Mouse (Mus musculus): Measurements from ENCODE around the gene Ranbp3l. TPM values are rescaled to one million over a fixed set of nuclear protein-coding genes. Genes with fewer than 3 reads are reported as not detected.

The Ranbp3l gene
- polyA plus RNA-seq, 1 experiment from 2014 or later: 1.1 TPM

DNA sequence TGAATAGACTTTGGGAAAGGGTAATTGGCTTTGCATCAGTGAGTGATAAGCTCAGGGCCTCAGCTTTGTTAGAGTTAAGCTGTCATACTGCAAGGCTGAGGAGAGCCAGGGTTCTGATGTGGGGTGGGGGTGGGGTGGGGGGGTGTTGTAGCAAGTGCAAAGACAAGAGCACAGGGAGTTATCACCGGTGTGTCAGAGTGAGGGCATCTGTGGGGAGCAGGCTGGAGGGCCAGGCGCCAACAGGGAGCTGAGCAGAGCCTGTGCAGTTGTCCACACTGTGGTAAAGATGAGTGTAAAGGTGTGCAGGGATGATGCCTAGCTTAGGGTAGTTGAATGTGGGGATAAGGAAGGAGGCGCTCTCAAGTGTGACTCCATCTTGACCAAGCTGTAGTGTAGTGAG is 113.5 kb downstream of the Ranbp3l start:
- no peaks in the 10 kb centered on the region for H3K9me3 ChIP-seq
- H3K4me2 ChIP-seq (replicated peaks): no peak overlapping the region
- H3K4me1 ChIP-seq: peaks cover 12% of the 10 kb centered on the region
- 0 out of 2 replicates have a peak, but pooled peaks cover 9% of the 10 kb centered on the region for H3K36me3 ChIP-seq
- H3K9ac ChIP-seq: no peak overlapping the region
- no peak overlapping the region for H3K4me3 ChIP-seq
- 83% methylated on average over 3 of the region's 3 CpGs for WGBS
- no peaks in the 10 kb centered on the region for H3K27me3 ChIP-seq
- ATAC-seq (ENCODE audit: insufficient number of reproducible peaks, insufficient read depth, low FRiP score, low TSS enrichment): no peak
- H3K27ac ChIP-seq: no peak overlapping the region

DNA sequence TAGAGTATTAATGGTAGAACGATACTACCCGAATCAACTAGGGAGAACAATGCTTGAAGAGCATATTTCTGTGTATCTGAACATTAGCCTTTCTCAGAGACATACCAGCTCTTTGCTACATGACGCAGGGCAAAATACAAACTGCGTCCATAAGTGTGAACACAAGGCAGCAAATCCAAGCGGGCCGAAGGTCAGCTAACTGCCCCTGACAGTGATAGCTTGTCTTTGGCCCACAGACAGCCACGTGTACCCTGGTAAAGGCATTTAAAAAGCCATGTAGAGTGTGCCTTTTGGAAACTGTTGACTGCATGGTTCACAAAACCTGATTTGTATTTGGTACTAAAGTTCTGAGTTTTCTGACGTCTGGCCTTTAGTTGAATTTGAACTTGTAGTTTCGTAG is 115.0 kb downstream of the Ranbp3l start:
- peaks cover 12% of the 10 kb centered on the region for H3K4me1 ChIP-seq
- no peak overlapping the region for H3K27ac ChIP-seq
- no peaks in the 10 kb centered on the region for H3K9me3 ChIP-seq
- H3K36me3 ChIP-seq: 0 out of 2 replicates have a peak, but pooled peaks cover 5% of the 10 kb centered on the region
- H3K4me2 ChIP-seq (replicated peaks): no peak overlapping the region
- no peak for ATAC-seq (ENCODE audit: insufficient number of reproducible peaks, insufficient read depth, low FRiP score, low TSS enrichment)
- no peak overlapping the region for H3K9ac ChIP-seq
- H3K4me3 ChIP-seq: no peak overlapping the region
- WGBS: 81% methylated on average over 9 of the region's 9 CpGs
- no peaks in the 10 kb centered on the region for H3K27me3 ChIP-seq

DNA sequence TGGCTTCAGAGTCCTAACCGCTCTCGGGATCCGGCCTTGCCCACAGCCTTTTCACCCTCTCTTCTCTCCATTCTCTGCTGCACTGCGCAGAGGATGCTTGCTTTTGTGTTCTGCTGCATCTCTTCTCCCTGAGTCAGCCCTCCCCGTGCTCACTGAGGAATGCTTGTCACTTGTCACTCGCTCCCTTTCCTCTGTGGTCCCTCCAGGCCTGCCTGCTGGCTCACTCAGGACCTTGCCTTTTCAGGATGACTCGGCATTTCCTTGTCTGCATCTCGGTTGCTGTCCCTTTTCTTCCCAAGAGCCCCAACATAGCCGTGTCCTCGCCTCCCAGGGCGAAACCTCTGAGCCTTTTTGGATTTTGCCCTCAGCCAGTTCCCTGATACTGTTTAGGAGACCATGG is 119.1 kb downstream of the Ranbp3l start:
- no peaks in the 10 kb centered on the region for H3K9me3 ChIP-seq
- H3K27ac ChIP-seq: no peak overlapping the region
- H3K9ac ChIP-seq: no peak overlapping the region
- 0 out of 2 replicates have a peak, but pooled peaks cover 5% of the 10 kb centered on the region for H3K36me3 ChIP-seq
- no peak overlapping the region for H3K4me3 ChIP-seq
- ATAC-seq (ENCODE audit: insufficient number of reproducible peaks, insufficient read depth, low FRiP score, low TSS enrichment): no peak
- H3K4me1 ChIP-seq: no peaks in the 10 kb centered on the region; the same call in 1 of the 2 replicates
- H3K27me3 ChIP-seq: no peaks in the 10 kb centered on the region
- no peak overlapping the region for H3K4me2 ChIP-seq (replicated peaks)
- WGBS: 69% methylated on average over 11 of the region's 11 CpGs

DNA sequence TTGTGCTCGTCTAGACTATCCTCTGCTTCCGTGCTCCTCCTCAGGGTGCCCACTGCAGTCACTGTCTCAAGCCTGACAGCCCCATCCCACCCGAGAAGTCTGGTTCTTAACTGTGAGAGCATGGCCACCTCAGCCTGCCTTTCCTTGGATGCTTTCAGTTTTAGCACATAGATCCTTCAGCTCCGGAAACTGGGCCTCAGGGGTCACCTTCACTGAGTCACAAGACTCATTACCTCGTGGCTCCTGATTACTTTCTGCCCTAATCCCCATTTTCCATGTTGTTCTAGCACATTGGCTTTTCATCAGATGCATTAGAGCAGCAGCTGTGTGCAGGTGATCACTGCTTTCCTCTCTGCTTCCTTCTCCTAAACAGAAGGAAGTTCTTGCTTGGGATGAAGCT is 119.7 kb downstream of the Ranbp3l start:
- ATAC-seq (ENCODE audit: insufficient number of reproducible peaks, insufficient read depth, low FRiP score, low TSS enrichment): no peak
- 74% methylated on average over 5 of the region's 5 CpGs for WGBS
- Histone ChIP-seq H3K4me1 (no peaks in the 10 kb centered on the region; the same call in 1 of the 2 replicates), H3K4me2 (replicated peaks) (no peak overlapping the region), H3K9me3 (no peaks in the 10 kb centered on the region), H3K9ac (no peak overlapping the region), H3K27me3 (no peaks in the 10 kb centered on the region), H3K36me3 (0 out of 2 replicates have a peak, but pooled peaks cover 7% of the 10 kb centered on the region), H3K4me3 (no peak overlapping the region), H3K27ac (no peak overlapping the region)

DNA sequence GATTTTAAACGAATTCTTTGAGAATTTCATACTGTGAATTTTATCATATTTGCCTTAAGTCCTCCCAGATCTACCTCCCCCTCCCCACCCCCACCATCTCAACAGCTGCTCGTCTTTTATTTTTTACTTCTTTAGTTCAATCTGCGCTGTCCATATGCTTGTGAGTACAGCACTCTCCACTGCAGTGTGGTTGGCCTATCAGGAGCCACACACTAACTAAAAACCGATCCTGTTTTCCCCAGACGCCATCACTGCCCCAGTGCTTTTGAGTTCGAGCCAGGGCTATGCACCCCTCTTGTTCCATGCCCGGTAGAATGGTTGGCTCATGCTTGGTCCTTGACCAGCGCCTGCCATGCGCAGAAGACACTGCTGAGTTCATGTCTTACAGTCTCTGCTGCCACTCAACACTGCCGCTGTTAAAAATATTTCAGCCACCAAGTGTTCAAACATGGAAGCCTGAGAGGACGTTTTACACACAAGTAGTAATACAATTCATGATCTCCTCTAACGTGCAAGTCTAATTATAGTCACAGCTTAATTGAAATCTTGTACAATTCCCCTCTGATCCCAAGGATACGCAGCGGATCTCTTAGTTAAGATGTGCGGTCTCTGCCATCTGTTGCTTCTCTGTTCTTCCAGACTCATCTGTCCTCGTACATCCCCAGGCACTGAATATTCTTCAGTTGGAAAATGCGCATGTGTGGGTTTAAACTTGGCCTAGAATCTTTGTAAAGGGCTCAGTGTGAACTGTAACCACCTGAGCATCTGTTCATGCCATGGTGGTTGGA is 120.3 kb downstream of the Ranbp3l start:
- Histone ChIP-seq H3K27ac (no peak overlapping the region), H3K36me3 (peaks cover 12% of the 10 kb centered on the region; the same call in 1 of the 2 replicates), H3K27me3 (no peaks in the 10 kb centered on the region), H3K4me1 (no peaks in the 10 kb centered on the region; the same call in 1 of the 2 replicates), H3K4me2 (replicated peaks) (no peak overlapping the region), H3K9me3 (no peaks in the 10 kb centered on the region), H3K4me3 (no peak overlapping the region), H3K9ac (no peak overlapping the region)
- ATAC-seq (ENCODE audit: insufficient number of reproducible peaks, insufficient read depth, low FRiP score, low TSS enrichment): no peak
- 84% methylated on average over 17 of the region's 17 CpGs for WGBS

DNA sequence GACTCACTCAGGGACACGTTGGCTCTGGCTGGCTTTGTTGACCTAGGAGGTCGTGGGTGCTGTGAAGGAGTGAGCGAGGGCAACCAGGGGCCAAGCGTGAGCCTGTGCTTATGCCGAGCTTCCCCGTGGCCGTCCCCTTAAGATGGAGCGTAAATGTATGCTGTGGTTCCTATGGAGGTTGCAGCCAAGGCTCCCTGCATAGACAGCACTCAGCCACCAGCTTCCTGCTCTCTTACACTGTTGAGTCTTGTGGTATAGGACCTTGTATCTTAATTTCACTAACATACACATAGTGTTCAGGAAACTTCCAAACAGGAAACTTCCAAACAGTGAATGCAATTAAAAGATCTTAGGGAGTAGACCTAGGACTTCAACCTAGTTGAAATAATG is 120.9 kb downstream of the Ranbp3l start:
- Histone ChIP-seq H3K27ac (no peak overlapping the region), H3K9me3 (no peaks in the 10 kb centered on the region), H3K36me3 (peaks cover 18% of the 10 kb centered on the region), H3K4me3 (no peak overlapping the region), H3K4me1 (no peaks in the 10 kb centered on the region; the same call in 1 of the 2 replicates), H3K9ac (no peak overlapping the region), H3K4me2 (replicated peaks) (no peak overlapping the region), H3K27me3 (no peaks in the 10 kb centered on the region)
- 51% methylated on average over 8 of the region's 8 CpGs for WGBS
- ATAC-seq (ENCODE audit: insufficient number of reproducible peaks, insufficient read depth, low FRiP score, low TSS enrichment): no peak

DNA sequence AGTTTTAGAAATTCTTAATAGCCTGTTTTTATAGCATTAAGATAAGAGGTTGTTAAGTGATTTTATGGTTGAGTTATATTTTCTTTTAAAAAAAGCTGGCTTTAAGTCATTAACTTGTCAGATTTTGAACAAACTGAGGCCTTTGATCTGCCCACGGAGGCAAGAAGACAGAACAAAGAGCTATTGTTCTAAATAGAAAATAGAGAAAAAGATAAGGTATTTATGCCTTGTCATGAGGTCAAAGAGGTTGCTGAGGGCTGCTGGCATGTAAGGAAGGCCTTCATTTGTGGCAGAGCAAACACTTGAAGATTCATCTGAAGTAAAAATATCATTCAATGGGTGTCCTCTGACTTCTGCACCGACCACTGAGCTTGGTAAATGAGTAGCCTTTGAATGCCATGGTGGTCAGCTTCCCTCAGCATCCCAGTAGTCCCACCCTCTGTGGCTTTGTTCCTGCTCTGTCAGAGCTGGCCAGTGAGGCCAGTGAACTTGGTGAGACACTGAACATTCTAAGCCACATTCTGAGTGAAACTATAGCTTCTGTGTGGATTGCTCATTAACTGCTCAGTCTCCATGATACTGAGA is 121.5 kb downstream of the Ranbp3l start:
- H3K36me3 ChIP-seq: peaks cover 16% of the 10 kb centered on the region
- whole genome bisulfite sequencing: 19% methylated on average over 2 of the region's 2 CpGs
- H3K9me3 ChIP-seq: no peaks in the 10 kb centered on the region
- no peak overlapping the region for H3K27ac ChIP-seq
- no peak for ATAC-seq (ENCODE audit: insufficient number of reproducible peaks, insufficient read depth, low FRiP score, low TSS enrichment)
- no peak overlapping the region for H3K9ac ChIP-seq
- no peaks in the 10 kb centered on the region for H3K27me3 ChIP-seq
- no peak overlapping the region for H3K4me3 ChIP-seq
- no peak overlapping the region for H3K4me2 ChIP-seq (replicated peaks)
- peaks cover 4% of the 10 kb centered on the region for H3K4me1 ChIP-seq

DNA sequence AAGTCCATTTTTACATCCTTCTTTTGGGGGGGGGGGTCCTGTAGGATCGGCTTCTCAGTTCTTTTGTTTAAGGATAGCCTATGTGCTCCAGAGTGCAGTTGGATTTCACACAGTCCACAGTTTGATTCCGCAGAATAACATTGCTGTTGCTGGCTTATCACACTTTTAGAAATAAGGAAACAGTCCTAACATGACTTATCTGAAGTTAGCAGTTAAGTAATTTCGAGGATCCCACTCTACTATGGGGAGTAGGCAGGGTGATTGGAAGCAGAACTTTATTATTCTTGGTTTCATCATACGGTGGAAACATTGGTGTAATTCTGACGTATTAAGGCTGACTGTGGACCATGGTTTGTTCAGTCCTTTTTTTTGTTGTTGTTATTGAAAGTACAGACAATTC is 122.9 kb downstream of the Ranbp3l start:
- Histone ChIP-seq H3K4me3 (no peak overlapping the region), H3K4me2 (replicated peaks) (no peak overlapping the region), H3K36me3 (peaks cover 13% of the 10 kb centered on the region), H3K9ac (no peak overlapping the region), H3K9me3 (no peaks in the 10 kb centered on the region), H3K27me3 (no peaks in the 10 kb centered on the region), H3K4me1 (peaks cover 10% of the 10 kb centered on the region), H3K27ac (no peak overlapping the region)
- no peak for ATAC-seq (ENCODE audit: insufficient number of reproducible peaks, insufficient read depth, low FRiP score, low TSS enrichment)
- WGBS: 93% methylated on average over 5 of the region's 5 CpGs

DNA sequence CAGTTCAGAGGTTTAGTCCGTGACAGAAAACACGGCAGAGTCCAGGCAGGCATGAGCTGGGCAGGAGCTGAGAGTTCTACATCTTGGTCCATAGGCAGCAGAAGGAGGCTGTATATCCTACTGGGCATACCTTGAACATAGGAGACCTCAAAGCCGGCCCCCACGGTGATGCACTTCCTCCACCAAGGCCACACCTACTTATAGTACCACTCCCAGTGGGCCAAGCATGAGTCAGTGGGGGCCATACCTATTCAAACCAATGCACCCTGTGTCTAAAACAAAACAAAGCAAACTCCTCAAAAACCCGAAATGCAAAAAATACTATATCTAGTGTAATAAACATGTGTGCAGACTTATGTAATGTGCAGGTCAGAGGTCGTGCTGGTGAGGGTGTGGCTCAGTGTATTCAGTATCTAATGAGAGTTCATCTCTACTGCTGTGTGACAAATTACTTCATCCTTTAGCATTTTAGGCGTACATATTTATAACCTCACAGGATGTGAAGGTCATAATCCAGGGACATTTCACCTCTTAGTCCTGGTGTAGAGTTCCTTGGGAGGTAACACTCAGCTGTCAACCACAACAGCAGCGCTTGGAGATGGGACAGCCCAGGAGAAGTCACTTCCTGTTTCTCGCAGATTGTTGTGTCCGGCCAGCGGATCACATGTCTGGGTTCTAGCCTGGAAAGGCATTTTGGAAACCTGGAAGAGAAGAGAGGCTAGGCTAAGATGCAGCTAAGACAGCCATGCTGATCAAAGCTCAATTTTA is 126.0 kb downstream of the Ranbp3l start:
- Histone ChIP-seq H3K27me3 (no peaks in the 10 kb centered on the region), H3K9ac (no peak overlapping the region), H3K27ac (no peak overlapping the region), H3K36me3 (peaks cover 24% of the 10 kb centered on the region), H3K4me3 (no peak overlapping the region), H3K9me3 (no peaks in the 10 kb centered on the region), H3K4me2 (replicated peaks) (peak overlapping the region; percentile 35), H3K4me1 (peaks cover 10% of the 10 kb centered on the region)
- WGBS: 63% methylated on average over 11 of the region's 11 CpGs
- no peak for ATAC-seq (ENCODE audit: insufficient number of reproducible peaks, insufficient read depth, low FRiP score, low TSS enrichment)

DNA sequence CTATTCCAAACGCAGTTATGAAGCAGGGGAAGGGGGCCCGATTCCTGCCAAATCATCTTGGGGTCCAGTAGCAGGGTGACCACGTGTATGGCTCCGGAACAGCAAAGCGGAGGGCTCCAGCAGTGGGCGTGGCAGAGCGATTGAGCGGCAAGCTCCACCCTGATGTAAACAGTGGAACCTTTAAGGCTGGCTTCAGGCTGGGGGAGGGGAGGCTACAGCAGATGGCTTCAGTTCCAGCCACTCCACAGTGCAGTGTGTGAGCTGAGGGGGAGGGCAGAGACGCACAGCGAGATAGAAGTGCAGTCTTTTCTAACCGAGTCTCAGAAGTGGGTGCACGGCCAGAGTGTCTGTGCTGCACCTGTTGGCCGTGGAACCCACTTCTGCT is 126.6 kb downstream of the Ranbp3l start:
- peak; percentile 69 for ATAC-seq (ENCODE audit: insufficient number of reproducible peaks, insufficient read depth, low FRiP score, low TSS enrichment)
- no peak overlapping the region for H3K4me3 ChIP-seq
- WGBS: 10% methylated on average over 13 of the region's 13 CpGs
- H3K9me3 ChIP-seq: no peaks in the 10 kb centered on the region
- no peaks in the 10 kb centered on the region for H3K27me3 ChIP-seq
- no peak overlapping the region for H3K9ac ChIP-seq
- H3K4me1 ChIP-seq: peaks cover 10% of the 10 kb centered on the region
- no peak overlapping the region for H3K27ac ChIP-seq
- H3K4me2 ChIP-seq (replicated peaks): peak overlapping the region; percentile 35
- H3K36me3 ChIP-seq: peaks cover 24% of the 10 kb centered on the region

DNA sequence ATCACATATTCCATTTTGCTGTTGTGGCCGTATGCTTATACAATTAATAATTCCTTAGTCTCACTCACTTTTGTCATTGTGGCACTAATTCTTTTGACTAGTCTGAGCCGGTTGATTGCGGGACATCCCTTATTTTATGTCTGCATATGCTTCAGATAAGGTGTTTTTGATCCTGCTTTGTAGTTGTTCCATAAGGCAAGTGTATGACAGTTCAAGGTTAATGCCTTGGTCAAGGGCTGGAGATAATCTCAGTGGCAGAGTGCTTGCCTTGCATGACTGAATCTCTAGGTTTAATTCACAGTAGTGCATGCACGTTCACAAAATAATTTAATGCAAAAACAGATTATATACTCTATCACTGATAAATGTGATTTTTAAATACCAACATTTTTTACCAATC is 129.1 kb downstream of the Ranbp3l start:
- Histone ChIP-seq H3K27me3 (no peaks in the 10 kb centered on the region), H3K9ac (no peak overlapping the region), H3K27ac (no peak overlapping the region), H3K4me1 (peaks cover 10% of the 10 kb centered on the region), H3K36me3 (peaks cover 43% of the 10 kb centered on the region), H3K4me3 (no peak overlapping the region), H3K9me3 (no peaks in the 10 kb centered on the region), H3K4me2 (replicated peaks) (no peak overlapping the region)
- 91% methylated on average over 4 of the region's 4 CpGs for WGBS
- no peak for ATAC-seq (ENCODE audit: insufficient number of reproducible peaks, insufficient read depth, low FRiP score, low TSS enrichment)

All from embryonic facial prominence, embryonic 12.5 days (tissue).